Mouse (Mus musculus) stomach, postnatal 0 days (tissue): Measurements from ENCODE around the gene Nprl3.

ENCODE experiments used
- CTCF ChIP-seq: IDR thresholded peaks from 2 replicates; pipeline ENCODE4 v1.5.1; 2016; ENCODE audit warnings: antibody characterized with exemption, low read depth, mild to moderate bottlenecking, moderate library complexity
- EP300 ChIP-seq: optimal IDR thresholded peaks from 2 replicates; pipeline ENCODE3; 2016; ENCODE audit warnings: antibody characterized with exemption

DNA sequence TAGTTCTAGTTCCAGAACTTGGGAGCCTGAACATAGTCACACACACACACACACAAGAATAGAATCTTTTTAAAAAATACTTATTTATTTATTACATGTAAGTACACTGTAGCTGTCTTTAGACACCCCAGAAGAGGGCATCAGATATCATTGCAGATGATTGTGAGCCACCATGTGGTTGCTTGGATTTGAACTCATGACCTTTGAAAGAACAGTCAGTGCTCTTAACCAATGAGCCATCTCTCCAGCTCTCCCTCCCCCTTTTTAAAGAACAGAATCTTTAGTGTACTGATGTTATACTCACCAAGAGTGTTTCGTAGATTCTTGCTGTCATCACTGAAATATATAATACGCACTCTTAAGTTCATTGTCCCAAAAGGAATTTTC is 31.0 kb upstream of the Nprl3 start:
- TF ChIP-seq CTCF (no peak), EP300 (no peak)
